Mouse (Mus musculus) hindbrain, embryonic 10.5 days (tissue): Measurements from ENCODE around the gene Bfar. TPM values are rescaled to one million over a fixed set of nuclear protein-coding genes. Genes with fewer than 3 reads are reported as not detected.
"Not testable (repeated sequence)": the region's sequence is repeated elsewhere in the genome, so short reads cannot be mapped to it uniquely, and the experiment has no call there.

ENCODE experiments used
- DNase-seq: peaks from one replicate; pipeline ENCODE4 v3.0.0-alpha.2; 2017; ENCODE audit warnings: low spot score
- H3K27ac ChIP-seq: fragments of 300-500 bp; sonication (generic); 2 replicates; pipeline ENCODE4 v1.5.1; 2016; ENCODE audit warnings: mild to moderate bottlenecking, moderate library complexity
- H3K27me3 ChIP-seq: fragments of 300-500 bp; sonication (generic); 2 replicates; pipeline ENCODE4 v1.6.1; 2016; ENCODE audit warnings: mild to moderate bottlenecking; ENCODE audit not compliant: poor library complexity, insufficient read depth, severe bottlenecking
- H3K36me3 ChIP-seq: fragments of 300-500 bp; sonication (generic); 2 replicates; pipeline ENCODE4 v1.6.1; 2016; ENCODE audit warnings: mild to moderate bottlenecking, moderate library complexity
- H3K4me1 ChIP-seq: fragments of 300-500 bp; sonication (generic); replicated peaks from 2 replicates; pipeline ENCODE4 v1.6.1; 2016; ENCODE audit warnings: mild to moderate bottlenecking
- H3K4me3 ChIP-seq: fragments of 300-500 bp; sonication (generic); 2 replicates; pipeline ENCODE4 v1.5.1; 2016; ENCODE audit warnings: mild to moderate bottlenecking, moderate library complexity
- H3K9me3 ChIP-seq: fragments of 300-500 bp; sonication (generic); 2 replicates; pipeline ENCODE4 v1.6.1; 2016; ENCODE audit warnings: mild to moderate bottlenecking, moderate library complexity
- WGBS: fragments of 180-500 bp; shearing (Covaris S2); methylation state at CpG from one replicate; pipeline ENCODE4 v1.1.7; 2016; 5-methylcytosine and 5-hydroxymethylcytosine counted together
- polyA plus RNA-seq: library from polyadenylated mRNA; unstranded; fragments of >200 nt; fragmentation: Nextera tagmentation; extraction: Ambion mirVana; gene quantifications from 2 replicates; pipeline ENCODE4 v1.2.1, GENCODE M21; 2016

Gene Bfar
- 34.1 and 38.0 TPM in 2 replicates for polyA plus RNA-seq

- WGBS = under 1% methylated on average over 54 of the region's 54 CpGs
- H3K4me3 ChIP-seq = peak within 1 kb of the TSS; percentile 99
- H3K36me3 ChIP-seq = peaks cover 8% of the 10 kb centered on the region
- DNase-seq = peak; percentile 93
- no peaks in the 10 kb centered on the region for H3K9me3 ChIP-seq
- peak within 1 kb of the TSS; percentile 93 for H3K27ac ChIP-seq
- no peaks in the 10 kb centered on the region for H3K27me3 ChIP-seq
- peaks cover 21% of the 10 kb centered on the region for H3K4me1 ChIP-seq
These were observed at the start of gene Bfar, which contains the start of gene 3110001I22Rik for GRCm38 (mm10) chr16:13671685-13672385. Gene Bfar (plus strand): TSS chr16:13671858. Gene 3110001I22Rik (plus strand): TSS chr16:13671929.

GRCm38 (mm10) chr16:13628345-13628744 is 43.3 kb upstream of the Bfar start:
- no peak overlapping the region for H3K4me3 ChIP-seq
- no peak overlapping the region for H3K27ac ChIP-seq
- no peaks in the 10 kb centered on the region for H3K9me3 ChIP-seq
- no peak for DNase-seq
- H3K4me1 ChIP-seq = no peaks in the 10 kb centered on the region
- WGBS = 53% methylated on average over 5 of the region's 5 CpGs
- H3K36me3 ChIP-seq = peaks cover 81% of the 10 kb centered on the region
- H3K27me3 ChIP-seq = no peaks in the 10 kb centered on the region

GRCm38 (mm10) chr16:13638198-13638597 is 33.5 kb upstream of the Bfar start:
- not testable (repeated sequence) for H3K27ac ChIP-seq, H3K4me3 ChIP-seq, H3K27me3 ChIP-seq, DNase-seq, H3K9me3 ChIP-seq, H3K4me1 ChIP-seq
- 48% methylated on average over 2 of the region's 2 CpGs for WGBS
- peaks cover 55% of the 10 kb centered on the region for H3K36me3 ChIP-seq

- no peak overlapping the region for H3K27ac ChIP-seq
- DNase-seq = no peak
- no peaks in the 10 kb centered on the region for H3K27me3 ChIP-seq
- H3K9me3 ChIP-seq = no peaks in the 10 kb centered on the region
- peaks cover 61% of the 10 kb centered on the region for H3K36me3 ChIP-seq
- WGBS = 85% methylated on average over 5 of the region's 5 CpGs
- peaks cover 5% of the 10 kb centered on the region for H3K4me1 ChIP-seq
- H3K4me3 ChIP-seq = no peak overlapping the region
These were observed 32.1 kb upstream of the Bfar start for GRCm38 (mm10) chr16:13639508-13639907.

- peaks cover 5% of the 10 kb centered on the region for H3K4me1 ChIP-seq
- no peaks in the 10 kb centered on the region for H3K9me3 ChIP-seq
- no peak for DNase-seq
- H3K4me3 ChIP-seq = no peak overlapping the region
- H3K27ac ChIP-seq = no peak overlapping the region
- no peaks in the 10 kb centered on the region for H3K27me3 ChIP-seq
- peaks cover 62% of the 10 kb centered on the region for H3K36me3 ChIP-seq
- 80% methylated on average over 7 of the region's 7 CpGs for WGBS
These were observed 31.6 kb upstream of the Bfar start for GRCm38 (mm10) chr16:13640064-13640463.

- peaks cover 73% of the 10 kb centered on the region for H3K36me3 ChIP-seq
These were observed 27.2 kb upstream of the Bfar start for GRCm38 (mm10) chr16:13644474-13644873.

GRCm38 (mm10) chr16:13645930-13646329 is 25.7 kb upstream of the Bfar start:
- Histone ChIP-seq H3K36me3 (peaks cover 84% of the 10 kb centered on the region), H3K4me1 (no peaks in the 10 kb centered on the region)
- 87% methylated on average over 4 of the region's 4 CpGs for WGBS

More at GRCm38 (mm10) chr16:13644474-13644873, 27.2 kb upstream of the Bfar start:
- Histone ChIP-seq H3K27me3 (no peaks in the 10 kb centered on the region), H3K4me1 (no peaks in the 10 kb centered on the region), H3K9me3 (no peaks in the 10 kb centered on the region), H3K4me3 (no peak overlapping the region), H3K27ac (no peak overlapping the region)
- 91% methylated on average over 3 of the region's 3 CpGs for WGBS
- DNase-seq = no peak

GRCm38 (mm10) chr16:13658886-13659285 is 12.8 kb upstream of the Bfar start:
- Histone ChIP-seq H3K27me3 (no peaks in the 10 kb centered on the region), H3K9me3 (no peaks in the 10 kb centered on the region), H3K27ac (no peak overlapping the region), H3K4me1 (no peaks in the 10 kb centered on the region), H3K36me3 (peaks cover 88% of the 10 kb centered on the region), H3K4me3 (no peak overlapping the region)
- WGBS = 95% methylated on average over 3 of the region's 3 CpGs
- no peak for DNase-seq

More at GRCm38 (mm10) chr16:13645930-13646329, 25.7 kb upstream of the Bfar start:
- Histone ChIP-seq H3K4me3 (no peak overlapping the region), H3K27ac (no peak overlapping the region), H3K9me3 (no peaks in the 10 kb centered on the region), H3K27me3 (no peaks in the 10 kb centered on the region)
- no peak for DNase-seq

GRCm38 (mm10) chr16:13660736-13661135 is 10.9 kb upstream of the Bfar start:
- no peaks in the 10 kb centered on the region for H3K4me1 ChIP-seq
- no peaks in the 10 kb centered on the region for H3K27me3 ChIP-seq
- no peak for DNase-seq
- 92% methylated on average over 9 of the region's 9 CpGs for WGBS
- H3K9me3 ChIP-seq = no peaks in the 10 kb centered on the region
- H3K27ac ChIP-seq = no peak overlapping the region
- H3K4me3 ChIP-seq = no peak overlapping the region
- peaks cover 89% of the 10 kb centered on the region for H3K36me3 ChIP-seq

- H3K27me3 ChIP-seq = no peaks in the 10 kb centered on the region
These were observed 3.7 kb upstream of the Bfar start, which contains the start of gene Parn for GRCm38 (mm10) chr16:13667878-13668343. Gene Parn (minus strand): TSS chr16:13668170.

GRCm38 (mm10) chr16:13668402-13669108 is 3.1 kb upstream of the Bfar start:
- H3K4me1 ChIP-seq = peaks cover 22% of the 10 kb centered on the region
- peak overlapping the region; percentile 69 for H3K4me3 ChIP-seq
- DNase-seq = no peak
- no peaks in the 10 kb centered on the region for H3K9me3 ChIP-seq
- H3K27me3 ChIP-seq = no peaks in the 10 kb centered on the region
- peaks cover 23% of the 10 kb centered on the region for H3K36me3 ChIP-seq
- peak overlapping the region; percentile 84 for H3K27ac ChIP-seq
- 80% methylated on average over 10 of the region's 10 CpGs for whole genome bisulfite sequencing

More at GRCm38 (mm10) chr16:13667878-13668343, 3.7 kb upstream of the Bfar start, which contains the start of gene Parn:
- H3K36me3 ChIP-seq = peaks cover 30% of the 10 kb centered on the region
- peak within 1 kb of the TSS; percentile 84 for H3K27ac ChIP-seq
- WGBS = 0% methylated on average over 35 of the region's 35 CpGs
- peaks cover 17% of the 10 kb centered on the region for H3K4me1 ChIP-seq
- H3K9me3 ChIP-seq = no peaks in the 10 kb centered on the region
- DNase-seq = peak; percentile 91
- H3K4me3 ChIP-seq = peak within 1 kb of the TSS; percentile 69

GRCm38 (mm10) chr16:13669282-13669681 is 2.4 kb upstream of the Bfar start:
- H3K4me1 ChIP-seq = peaks cover 22% of the 10 kb centered on the region
- H3K4me3 ChIP-seq = no peak overlapping the region
- DNase-seq = no peak
- H3K27me3 ChIP-seq = no peaks in the 10 kb centered on the region
- H3K27ac ChIP-seq = no peak overlapping the region
- H3K36me3 ChIP-seq = peaks cover 20% of the 10 kb centered on the region
- 83% methylated on average over 1 of the region's 1 CpGs for WGBS
- no peaks in the 10 kb centered on the region for H3K9me3 ChIP-seq

- H3K4me3 ChIP-seq = peak overlapping the region; percentile 99
- WGBS = 77% methylated on average over 5 of the region's 5 CpGs
These were observed 762 bp upstream of the Bfar start for GRCm38 (mm10) chr16:13670896-13671295.

More at GRCm38 (mm10) chr16:13670896-13671295, 762 bp upstream of the Bfar start:
- not testable (repeated sequence) for H3K27me3 ChIP-seq, H3K9me3 ChIP-seq, H3K36me3 ChIP-seq, DNase-seq
- Histone ChIP-seq H3K4me1 (peaks cover 22% of the 10 kb centered on the region), H3K27ac (peak overlapping the region; percentile 93; the same call in 1 of the 2 replicates)
